Mouse (Mus musculus) limb, embryonic 15.5 days (tissue): Measurements from ENCODE around the gene Prkce. TPM values are rescaled to one million over a fixed set of nuclear protein-coding genes. Genes with fewer than 3 reads are reported as not detected.

Experiments
- ATAC-seq: fragments of 200-750 bp; cut with Nextera tagmentation; 2 replicates; pipeline ENCODE4 v1.8.0; 2017; ENCODE audit warnings: low read depth, moderate TSS enrichment; ENCODE audit not compliant: insufficient number of reproducible peaks, low FRiP score, low TSS enrichment
- H3K27ac ChIP-seq: fragments of 300-500 bp; sonication (generic); 2 replicates; pipeline ENCODE4 v1.5.1; 2015; ENCODE audit warnings: moderate library complexity, mild to moderate bottlenecking, inconsistent platforms
- H3K27me3 ChIP-seq: fragments of 300-500 bp; sonication (generic); 2 replicates; pipeline ENCODE4 v1.6.1; 2015; ENCODE audit warnings: inconsistent platforms
- H3K36me3 ChIP-seq: fragments of 300-500 bp; sonication (generic); 2 replicates; pipeline ENCODE4 v1.6.1; 2015; ENCODE audit warnings: inconsistent platforms
- H3K4me1 ChIP-seq: fragments of 300-500 bp; sonication (generic); 2 replicates; pipeline ENCODE4 v1.6.1; 2015; ENCODE audit warnings: inconsistent platforms
- H3K4me2 ChIP-seq: fragments of 300-500 bp; sonication (generic); 2 replicates; pipeline ENCODE4 v1.6.1; 2015; ENCODE audit warnings: mild to moderate bottlenecking, inconsistent platforms
- H3K4me3 ChIP-seq: fragments of 300-500 bp; sonication (generic); 2 replicates; pipeline ENCODE4 v1.5.1; 2015; ENCODE audit warnings: mild to moderate bottlenecking, inconsistent platforms
- H3K9ac ChIP-seq: fragments of 300-500 bp; sonication (generic); 2 replicates; pipeline ENCODE4 v1.6.1; 2015; ENCODE audit warnings: inconsistent platforms
- H3K9me3 ChIP-seq: fragments of 300-500 bp; sonication (generic); 2 replicates; pipeline ENCODE4 v1.6.1; 2016; ENCODE audit warnings: inconsistent platforms
- WGBS: fragments of 180-500 bp; shearing (Covaris S2); methylation state at CpG from one replicate; pipeline ENCODE4 v1.1.7; 2015; 5-methylcytosine and 5-hydroxymethylcytosine counted together
- polyA plus RNA-seq: library from polyadenylated mRNA; unstranded; fragments of >200 nt; fragmentation: Nextera tagmentation; extraction: Ambion mirVana; gene quantifications from 2 replicates; pipeline ENCODE4 v1.2.1, GENCODE M21; 2015

Gene Prkce
- polyA plus RNA-seq, 1 experiment from 2014 or later, result 6.8 TPM

- no peaks in the 10 kb centered on the region for H3K36me3 ChIP-seq
- no peak overlapping the region for H3K9ac ChIP-seq
- no peaks in the 10 kb centered on the region for H3K27me3 ChIP-seq
- no peaks in the 10 kb centered on the region for H3K4me1 ChIP-seq
- 75% methylated on average over 2 of the region's 2 CpGs for WGBS
- H3K4me3 ChIP-seq, result no peak overlapping the region
- ATAC-seq, result no peak
- no peak overlapping the region for H3K27ac ChIP-seq
- H3K4me2 ChIP-seq, result no peak overlapping the region
- H3K9me3 ChIP-seq, result no peaks in the 10 kb centered on the region
These were observed 507.4 kb downstream of the Prkce start for GRCm38 (mm10) chr17:86674971-86675370.

GRCm38 (mm10) chr17:86676336-86676735 is 508.8 kb downstream of the Prkce start:
- Histone ChIP-seq H3K4me2 (no peak overlapping the region), H3K9me3 (no peaks in the 10 kb centered on the region), H3K4me1 (no peaks in the 10 kb centered on the region), H3K9ac (no peak overlapping the region), H3K27me3 (no peaks in the 10 kb centered on the region), H3K36me3 (no peaks in the 10 kb centered on the region), H3K4me3 (no peak overlapping the region), H3K27ac (no peak overlapping the region)
- no peak for ATAC-seq
- 67% methylated on average over 5 of the region's 5 CpGs for WGBS

GRCm38 (mm10) chr17:86676909-86677308 is 509.3 kb downstream of the Prkce start:
- WGBS, result 71% methylated on average over 4 of the region's 4 CpGs
- no peak overlapping the region for H3K4me2 ChIP-seq
- H3K9ac ChIP-seq, result no peak overlapping the region
- H3K4me1 ChIP-seq, result no peaks in the 10 kb centered on the region
- no peaks in the 10 kb centered on the region for H3K36me3 ChIP-seq
- ATAC-seq, result no peak
- no peak overlapping the region for H3K4me3 ChIP-seq
- no peaks in the 10 kb centered on the region for H3K9me3 ChIP-seq
- no peaks in the 10 kb centered on the region for H3K27me3 ChIP-seq
- H3K27ac ChIP-seq, result no peak overlapping the region

- ATAC-seq, result no peak
- Histone ChIP-seq H3K4me3 (no peak overlapping the region), H3K27me3 (no peaks in the 10 kb centered on the region), H3K4me1 (no peaks in the 10 kb centered on the region), H3K4me2 (no peak overlapping the region), H3K27ac (no peak overlapping the region), H3K9ac (no peak overlapping the region), H3K36me3 (no peaks in the 10 kb centered on the region), H3K9me3 (no peaks in the 10 kb centered on the region)
- 86% methylated on average over 4 of the region's 4 CpGs for WGBS
These were observed 517.7 kb downstream of the Prkce start for GRCm38 (mm10) chr17:86685263-86685662.

GRCm38 (mm10) chr17:86687021-86687420 is 519.4 kb downstream of the Prkce start:
- ATAC-seq, result no peak

GRCm38 (mm10) chr17:86690871-86691390 is 523.3 kb downstream of the Prkce start:
- no peak overlapping the region for H3K9ac ChIP-seq
- H3K27me3 ChIP-seq, result no peaks in the 10 kb centered on the region
- no peak overlapping the region for H3K4me3 ChIP-seq
- no peak for ATAC-seq
- 90% methylated on average over 2 of the region's 2 CpGs for WGBS
- no peak overlapping the region for H3K27ac ChIP-seq
- H3K4me2 ChIP-seq, result no peak overlapping the region
- no peaks in the 10 kb centered on the region for H3K9me3 ChIP-seq
- H3K4me1 ChIP-seq, result no peaks in the 10 kb centered on the region
- no peaks in the 10 kb centered on the region for H3K36me3 ChIP-seq

More at GRCm38 (mm10) chr17:86687021-86687420, 519.4 kb downstream of the Prkce start:
- no peak overlapping the region for H3K27ac ChIP-seq
- WGBS, result 78% methylated on average over 3 of the region's 3 CpGs
- no peak overlapping the region for H3K9ac ChIP-seq
- no peaks in the 10 kb centered on the region for H3K9me3 ChIP-seq
- H3K27me3 ChIP-seq, result no peaks in the 10 kb centered on the region
- H3K4me1 ChIP-seq, result no peaks in the 10 kb centered on the region
- H3K4me2 ChIP-seq, result no peak overlapping the region
- no peaks in the 10 kb centered on the region for H3K36me3 ChIP-seq
- H3K4me3 ChIP-seq, result no peak overlapping the region

GRCm38 (mm10) chr17:86697751-86698150 is 530.2 kb downstream of the Prkce start:
- no peak overlapping the region for H3K27ac ChIP-seq
- H3K9ac ChIP-seq, result no peak overlapping the region
- WGBS, result 88% methylated on average over 2 of the region's 2 CpGs
- no peaks in the 10 kb centered on the region for H3K27me3 ChIP-seq
- no peak overlapping the region for H3K4me3 ChIP-seq
- no peak for ATAC-seq
- no peaks in the 10 kb centered on the region for H3K9me3 ChIP-seq
- no peaks in the 10 kb centered on the region for H3K36me3 ChIP-seq
- H3K4me1 ChIP-seq, result no peaks in the 10 kb centered on the region
- no peak overlapping the region for H3K4me2 ChIP-seq

GRCm38 (mm10) chr17:86703336-86703735 is 535.8 kb downstream of the Prkce start:
- ATAC-seq, result no peak
- WGBS, result 73% methylated on average over 4 of the region's 4 CpGs
- Histone ChIP-seq H3K4me2 (no peak overlapping the region), H3K4me1 (no peaks in the 10 kb centered on the region), H3K27me3 (no peaks in the 10 kb centered on the region), H3K36me3 (no peaks in the 10 kb centered on the region), H3K4me3 (no peak overlapping the region), H3K27ac (no peak overlapping the region), H3K9me3 (no peaks in the 10 kb centered on the region), H3K9ac (no peak overlapping the region)

- Histone ChIP-seq H3K4me1 (no peaks in the 10 kb centered on the region), H3K36me3 (no peaks in the 10 kb centered on the region), H3K4me2 (no peak overlapping the region), H3K9me3 (no peaks in the 10 kb centered on the region), H3K4me3 (no peak overlapping the region), H3K27me3 (no peaks in the 10 kb centered on the region), H3K9ac (no peak overlapping the region), H3K27ac (no peak overlapping the region)
- 72% methylated on average over 3 of the region's 3 CpGs for WGBS
- no peak for ATAC-seq
These were observed 537.7 kb downstream of the Prkce start for GRCm38 (mm10) chr17:86705236-86705635.

GRCm38 (mm10) chr17:86706467-86706866 is 538.9 kb downstream of the Prkce start:
- Histone ChIP-seq H3K27ac (no peak overlapping the region), H3K36me3 (no peaks in the 10 kb centered on the region), H3K4me3 (no peak overlapping the region), H3K4me1 (no peaks in the 10 kb centered on the region), H3K9ac (no peak overlapping the region), H3K27me3 (no peaks in the 10 kb centered on the region), H3K9me3 (no peaks in the 10 kb centered on the region), H3K4me2 (no peak overlapping the region)
- WGBS, result 67% methylated on average over 1 of the region's 1 CpGs
- no peak for ATAC-seq

Other genes starting within 250 kb of the Prkce start
- gene Srbd1, start 22.6 kb upstream of the Prkce start, polyA plus RNA-seq, result 14.5 and 15.0 TPM in 2 replicates